9 mouse cellular contexts compared by ENCODE assay signal in genomic region chr15:56336449-56336848, GRCm38 (mm10).
DNase-seq lines count a peak whose midpoint lies in the region; ATAC-seq and TF ChIP-seq lines count a peak whose summit lies in the region.
"Had no signal": no experiment of that assay in that cellular context is flagged by ENCODE, and none has a peak within 500 bp of the region (broad histone marks: within the 10 kb centered on the region; RNA-seq: fewer than 3 reads in every experiment).

No protein-coding gene starts in this region.

- no peak for TF ChIP-seq EP300 in MEL (IDR thresholded peaks at IDR 0.05; ENCODE audit: low read depth in 1 of 2, low read length in 2 of 2)

- no peaks in the 10 kb centered on the region for H3K4me1 ChIP-seq in MEL (ENCODE audit: control insufficient read depth in 1 of 2, insufficient read depth in 2 of 2, low read length in 2 of 2)
- H3K4me1 ChIP-seq in embryonic facial prominence, embryonic 10.5 days: peaks cover 21% of the 10 kb centered on the region
- 0 out of 2 replicates have a peak, but pooled peaks cover 2% of the 10 kb centered on the region for H3K4me1 ChIP-seq in lung, embryonic 16.5 days (replicated peaks; ENCODE audit: control insufficient read depth, insufficient read depth, low read length)

- no peaks in the 10 kb centered on the region for H3K79me2 ChIP-seq in MEL (ENCODE audit: control insufficient read depth, insufficient read depth, low read length, poor library complexity)

- intact Hi-C loops in heart, postnatal 14 days (cut with DNase I): loop anchor here (2.0 to 5.0 kb wide), 4 partner anchors 408 to 1172 kb away; no protein-coding TSS in a partner anchor

- 38% methylated on average over 5 of the region's 5 CpGs for WGBS in embryonic facial prominence, embryonic 10.5 days
- 37% methylated on average over 5 of the region's 5 CpGs for WGBS in large intestine, adult 2 months
- WGBS in lung, embryonic 16.5 days: 35% methylated on average over 5 of the region's 5 CpGs

- H3K36me3 ChIP-seq in MEL (ENCODE audit: control insufficient read depth in 1 of 2, insufficient read depth in 2 of 2, low read length in 2 of 2): no peaks in the 10 kb centered on the region
- no peaks in the 10 kb centered on the region for H3K36me3 ChIP-seq in embryonic facial prominence, embryonic 10.5 days (replicated peaks)
- no peaks in the 10 kb centered on the region for H3K36me3 ChIP-seq in lung, embryonic 16.5 days (ENCODE audit: control insufficient read depth, insufficient read depth, low read length)
- H3K36me3 ChIP-seq: limb, embryonic 15.5 days had no signal

- no peak overlapping the region for H3K4me3 ChIP-seq in MEL (ENCODE audit: control insufficient read depth in 1 of 2, insufficient read depth in 1 of 2, low read depth in 2 of 2, low read length in 2 of 2)
- no peak overlapping the region for H3K4me3 ChIP-seq in embryonic facial prominence, embryonic 10.5 days
- H3K4me3 ChIP-seq in lung, embryonic 16.5 days (ENCODE audit: low read length): no peak overlapping the region
- H3K4me3 ChIP-seq: limb, embryonic 15.5 days had no signal

- TF ChIP-seq POLR2A in MEL (IDR thresholded peaks at IDR 0.05; ENCODE audit: control insufficient read depth in 1 of 2, insufficient read depth in 1 of 2, low read depth in 1 of 2, low read length in 2 of 2, poor library complexity in 1 of 2): no peak

- H3K9ac ChIP-seq in MEL (ENCODE audit: control insufficient read depth, low read depth, low read length, poor library complexity, severe bottlenecking): no peak overlapping the region
- H3K9ac ChIP-seq in lung, embryonic 16.5 days (ENCODE audit: low read length): no peak overlapping the region
- H3K9ac ChIP-seq: limb, embryonic 15.5 days had no signal

- peak; percentile 56 to 73 (median 59) for TF ChIP-seq CTCF in MEL (IDR thresholded peaks at IDR 0.05 in 2 of 3, conservative IDR thresholded peaks at IDR 0.05 in 1 of 3; ENCODE audit: control insufficient read depth in 1 of 3, insufficient read depth in 1 of 3, low read depth in 2 of 3, low read length in 3 of 3, poor library complexity in 1 of 3, severe bottlenecking in 1 of 3)

- no peaks in the 10 kb centered on the region for H3K9me3 ChIP-seq in MEL (replicated peaks; ENCODE audit: insufficient read depth, low read length)
- no peaks in the 10 kb centered on the region for H3K9me3 ChIP-seq in embryonic facial prominence, embryonic 10.5 days
- H3K9me3 ChIP-seq in lung, embryonic 16.5 days (ENCODE audit: control insufficient read depth, low read length): no peaks in the 10 kb centered on the region
- H3K9me3 ChIP-seq: limb, embryonic 15.5 days had no signal

- H3K27me3 ChIP-seq in MEL (ENCODE audit: control insufficient read depth in 1 of 2, insufficient read depth in 2 of 2, low read length in 2 of 2): no peaks in the 10 kb centered on the region
- H3K27me3 ChIP-seq in embryonic facial prominence, embryonic 10.5 days (replicated peaks; ENCODE audit: low read depth, poor library complexity, severe bottlenecking): no peaks in the 10 kb centered on the region
- no peaks in the 10 kb centered on the region for H3K27me3 ChIP-seq in lung, embryonic 16.5 days (ENCODE audit: control insufficient read depth, insufficient read depth, low read depth, low read length)
- H3K27me3 ChIP-seq: limb, embryonic 15.5 days had no signal

- 0 out of 2 replicates have a peak, but pooled peaks have one; percentile 15 for ATAC-seq in lung, embryonic 16.5 days (ENCODE audit: low read depth)
- ATAC-seq in megakaryocyte-erythroid progenitor cell, adult 5-6 weeks (replicated peaks; ENCODE audit: low FRiP score, low TSS enrichment, poor library complexity, severe bottlenecking): no peak

- H3K4me2 ChIP-seq in lung, embryonic 16.5 days (ENCODE audit: low read depth, low read length): no peak overlapping the region
- H3K4me2 ChIP-seq: limb, embryonic 15.5 days had no signal

- no peak overlapping the region for H3K27ac ChIP-seq in MEL (ENCODE audit: control insufficient read depth, low read depth, low read length)
- peak overlapping the region; percentile 30; the same call in 1 of the 2 replicates for H3K27ac ChIP-seq in embryonic facial prominence, embryonic 10.5 days (replicated peaks)
- no peak overlapping the region for H3K27ac ChIP-seq in lung, embryonic 16.5 days (ENCODE audit: low read length)
- H3K27ac ChIP-seq: limb, embryonic 15.5 days had no signal

- TF ChIP-seq RAD21 in MEL (IDR thresholded peaks at IDR 0.05; ENCODE audit: low read depth, low read length): peak; percentile 63

- peak; percentile 48 for DNase-seq in MEL (ENCODE audit: low read depth, low spot score)
- DNase-seq in adrenal gland, postnatal 14 days: peak; percentile 83
- DNase-seq in embryonic facial prominence, embryonic 10.5 days (ENCODE audit: low spot score): peak; percentile 81
- DNase-seq in heart, postnatal 14 days: peak; percentile 68 to 80
- peak; percentile 28 for DNase-seq in large intestine, adult 2 months (ENCODE audit: low read depth, low spot score)
- peak; percentile 67 to 80 for DNase-seq in right cerebral cortex, adult 2 months (ENCODE audit: low spot score in 2 of 2)

TF ChIP-seq in MEL, 35 proteins besides CTCF, POLR2A, EP300 and RAD21:
- TF ChIP-seq USF1 (IDR thresholded peaks at IDR 0.05; ENCODE audit: low read depth, low read length) (no peak), SMC3 (IDR thresholded peaks at IDR 0.05; ENCODE audit: low read depth, low read length) (peak; percentile 67), ZC3H11A (IDR thresholded peaks at IDR 0.05; ENCODE audit: low read depth, low read length) (0 out of 2 replicates have a peak, but pooled peaks have one; percentile 30)

Comparison
In these comparisons a context has a peak if more than half of its experiments do, and no peak if none do; other contexts are left out.
1. DNase-seq: peak in every context shown above with its lines; median percentile 83 in adrenal gland, postnatal 14 days; 81 in embryonic facial prominence, embryonic 10.5 days; 74 in heart, postnatal 14 days; 74 in right cerebral cortex, adult 2 months; 48 in MEL; 28 in large intestine, adult 2 months.